Mouse (Mus musculus) embryonic facial prominence, embryonic 14.5 days (tissue): ENCODE measurements at regions not wholly inside any gene's neighbourhood (a gene's known extent, or its start where the extent isn't known, plus 50 kb on each side); places are given as distances from the start of the nearest gene placed in this dataset.

Experiments
- ATAC-seq: fragments of 200-750 bp; cut with Nextera tagmentation; 2 replicates; pipeline ENCODE4 v1.8.0; 2017; ENCODE audit warnings: low read depth, moderate number of reproducible peaks, moderate TSS enrichment
- DNase-seq: peaks from one replicate; pipeline ENCODE4 v3.0.0-alpha.2; 2015; ENCODE audit warnings: low spot score
- H3K27ac ChIP-seq: fragments of 300-500 bp; sonication (generic); replicated peaks from 2 replicates; pipeline ENCODE4 v1.5.1; 2014; ENCODE audit warnings: low read depth, mild to moderate bottlenecking, low read length, moderate library complexity
- H3K27me3 ChIP-seq: fragments of 300-500 bp; sonication (generic); replicated peaks from 2 replicates; pipeline ENCODE4 v1.6.1; 2014; ENCODE audit warnings: low read length; ENCODE audit not compliant: control insufficient read depth, insufficient read depth
- H3K36me3 ChIP-seq: fragments of 300-500 bp; sonication (generic); 2 replicates; pipeline ENCODE4 v1.6.1; 2014; ENCODE audit warnings: low read length, mixed read lengths; ENCODE audit not compliant: control insufficient read depth, insufficient read depth
- H3K4me1 ChIP-seq: fragments of 300-500 bp; sonication (generic); 2 replicates; pipeline ENCODE4 v1.6.1; 2014; ENCODE audit warnings: antibody characterized with exemption, low read length; ENCODE audit not compliant: control insufficient read depth, insufficient read depth
- H3K4me2 ChIP-seq: fragments of 300-500 bp; sonication (generic); 2 replicates; pipeline ENCODE4 v1.6.1; 2014; ENCODE audit warnings: low read depth, mild to moderate bottlenecking, low read length, moderate library complexity, mixed read lengths
- H3K4me3 ChIP-seq: fragments of 300-500 bp; sonication (generic); 2 replicates; pipeline ENCODE4 v1.5.1; 2014; ENCODE audit warnings: low read depth, mild to moderate bottlenecking, low read length
- H3K9ac ChIP-seq: fragments of 300-500 bp; sonication (generic); 2 replicates; pipeline ENCODE4 v1.6.1; 2014; ENCODE audit warnings: low read depth, mild to moderate bottlenecking, low read length, moderate library complexity, mixed read lengths
- H3K9me3 ChIP-seq: fragments of 300-500 bp; sonication (generic); 2 replicates; pipeline ENCODE4 v1.6.1; 2016; ENCODE audit warnings: low read length; ENCODE audit not compliant: control insufficient read depth
- WGBS: fragments of 180-500 bp; shearing (Covaris S2); extraction: QIAGEN DNeasy Blood & Tissue Kit; methylation state at CpG from one replicate; pipeline ENCODE4 v1.1.7; 2014; 5-methylcytosine and 5-hydroxymethylcytosine counted together

DNA sequence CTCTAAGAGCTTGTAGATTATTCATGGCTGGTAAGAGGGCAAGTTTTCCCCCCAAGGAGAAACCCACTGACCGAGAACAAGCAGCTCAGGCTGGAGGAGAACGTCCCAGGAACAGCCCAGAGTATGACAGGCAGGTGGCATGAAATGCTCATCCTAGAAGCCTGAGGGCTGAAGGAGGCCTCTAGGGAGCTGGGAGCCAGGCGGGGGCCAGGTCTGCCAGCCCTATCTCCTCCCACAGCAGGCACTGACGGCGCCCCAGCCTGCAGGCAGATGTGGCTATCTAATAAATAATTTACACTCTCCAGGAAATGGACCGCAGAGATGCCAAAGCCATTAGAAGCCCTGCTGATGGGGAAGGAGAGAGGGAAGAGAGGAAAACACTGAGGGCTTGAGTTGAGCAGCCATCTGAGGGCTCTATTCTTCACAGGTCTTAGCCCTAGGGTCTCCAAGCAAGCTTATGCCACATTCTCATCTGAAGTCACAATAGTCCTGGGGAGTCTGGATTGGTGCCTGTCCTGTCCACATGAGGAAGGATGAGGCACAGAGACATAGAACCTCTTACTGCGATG is 176.1 kb downstream of the Mycn start:
- no peak overlapping the region for H3K27ac ChIP-seq
- no peaks in the 10 kb centered on the region for H3K27me3 ChIP-seq
- H3K4me3 ChIP-seq = no peak overlapping the region
- no peak overlapping the region for H3K9ac ChIP-seq
- DNase-seq = no peak
- H3K36me3 ChIP-seq = no peaks in the 10 kb centered on the region
- no peak overlapping the region for H3K4me2 ChIP-seq
- H3K9me3 ChIP-seq = no peaks in the 10 kb centered on the region
- no peaks in the 10 kb centered on the region for H3K4me1 ChIP-seq
- peak; percentile 61; the same call in 1 of the 2 replicates for ATAC-seq
- WGBS = 56% methylated on average over 7 of the region's 7 CpGs

DNA sequence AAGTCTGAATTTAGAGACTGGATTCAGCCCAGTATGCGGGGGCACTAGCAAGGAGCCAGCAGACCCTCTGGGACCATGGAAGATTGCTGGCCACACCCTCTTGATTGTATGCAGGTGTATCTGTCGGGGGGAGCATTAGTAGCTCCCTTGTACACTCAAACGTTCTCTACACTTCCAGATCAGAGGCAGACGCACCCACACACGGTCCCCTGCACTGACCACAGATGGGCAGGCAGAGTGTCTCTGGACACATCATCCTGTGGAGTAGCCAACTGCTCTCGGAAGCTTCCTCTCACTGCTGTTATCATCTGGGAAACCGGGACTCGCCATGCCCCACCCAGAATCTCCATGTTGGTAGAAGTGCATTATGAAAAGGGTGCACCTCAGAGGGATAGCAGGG is 176.7 kb downstream of the Mycn start:
- Histone ChIP-seq H3K36me3 (no peaks in the 10 kb centered on the region), H3K4me3 (no peak overlapping the region), H3K27me3 (no peaks in the 10 kb centered on the region), H3K4me1 (no peaks in the 10 kb centered on the region), H3K27ac (no peak overlapping the region), H3K9ac (no peak overlapping the region), H3K4me2 (no peak overlapping the region), H3K9me3 (no peaks in the 10 kb centered on the region)
- ATAC-seq (no peak), DNase-seq (no peak)
- 46% methylated on average over 8 of the region's 8 CpGs for WGBS

DNA sequence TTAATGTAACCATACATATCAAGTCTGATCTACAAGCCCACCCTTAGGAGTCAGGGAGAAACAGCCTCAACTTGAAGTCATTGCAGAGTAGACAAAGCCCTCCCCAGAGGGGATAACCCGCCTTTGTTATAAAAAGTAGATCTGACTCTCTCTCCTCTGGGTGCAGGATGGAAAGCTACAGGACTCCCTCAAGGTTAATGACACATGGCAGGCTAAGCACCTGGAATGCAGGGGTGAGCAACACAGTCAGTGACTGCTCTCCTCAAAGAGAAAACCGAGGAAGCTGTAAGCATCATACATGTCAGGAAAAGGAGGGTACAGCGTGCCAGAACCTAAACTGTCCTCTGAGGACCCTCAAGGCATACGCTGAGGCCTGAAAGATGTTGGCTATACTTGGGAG is 177.1 kb downstream of the Mycn start:
- Histone ChIP-seq H3K4me2 (no peak overlapping the region), H3K4me3 (no peak overlapping the region), H3K9ac (no peak overlapping the region), H3K36me3 (no peaks in the 10 kb centered on the region), H3K27me3 (no peaks in the 10 kb centered on the region), H3K27ac (no peak overlapping the region), H3K9me3 (no peaks in the 10 kb centered on the region), H3K4me1 (no peaks in the 10 kb centered on the region)
- ATAC-seq (no peak), DNase-seq (no peak)
- WGBS = 70% methylated on average over 4 of the region's 4 CpGs

DNA sequence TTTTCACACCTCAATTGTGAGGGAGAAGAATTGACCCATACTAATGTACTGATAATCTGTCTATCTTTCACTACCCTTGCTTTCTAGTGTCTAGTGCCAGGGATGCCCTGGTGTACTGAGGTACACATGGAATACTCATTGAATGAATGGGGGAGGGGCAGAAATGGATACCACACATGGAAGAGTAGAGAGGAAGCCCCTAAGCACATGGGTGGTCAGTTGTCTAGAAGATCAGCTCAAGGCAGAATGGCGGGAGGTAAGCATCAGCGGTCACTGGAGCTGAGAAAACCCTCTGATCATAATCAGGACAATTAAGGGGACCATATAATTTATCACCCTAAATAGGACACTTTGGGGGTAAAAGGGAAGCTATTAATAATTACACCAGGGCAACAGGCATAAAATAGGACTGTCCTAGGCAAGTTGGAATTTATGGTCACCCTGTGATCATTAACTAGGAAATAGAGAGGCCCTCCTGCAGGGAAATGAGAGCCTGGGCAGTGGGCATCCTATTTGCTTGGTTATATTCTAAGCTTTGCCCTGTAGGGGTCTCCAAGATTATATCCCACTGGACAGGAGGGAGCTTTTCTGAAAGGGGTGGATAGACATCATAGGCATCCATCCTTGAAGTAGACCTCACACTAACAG is 185.3 kb downstream of the Mycn start:
- no peaks in the 10 kb centered on the region for H3K9me3 ChIP-seq
- DNase-seq (no peak), ATAC-seq (no peak)
- H3K4me1 ChIP-seq = no peaks in the 10 kb centered on the region
- no peak overlapping the region for H3K27ac ChIP-seq
- H3K4me2 ChIP-seq = no peak overlapping the region
- 89% methylated on average over 2 of the region's 2 CpGs for WGBS
- no peaks in the 10 kb centered on the region for H3K27me3 ChIP-seq
- no peaks in the 10 kb centered on the region for H3K36me3 ChIP-seq
- H3K4me3 ChIP-seq = no peak overlapping the region
- no peak overlapping the region for H3K9ac ChIP-seq

DNA sequence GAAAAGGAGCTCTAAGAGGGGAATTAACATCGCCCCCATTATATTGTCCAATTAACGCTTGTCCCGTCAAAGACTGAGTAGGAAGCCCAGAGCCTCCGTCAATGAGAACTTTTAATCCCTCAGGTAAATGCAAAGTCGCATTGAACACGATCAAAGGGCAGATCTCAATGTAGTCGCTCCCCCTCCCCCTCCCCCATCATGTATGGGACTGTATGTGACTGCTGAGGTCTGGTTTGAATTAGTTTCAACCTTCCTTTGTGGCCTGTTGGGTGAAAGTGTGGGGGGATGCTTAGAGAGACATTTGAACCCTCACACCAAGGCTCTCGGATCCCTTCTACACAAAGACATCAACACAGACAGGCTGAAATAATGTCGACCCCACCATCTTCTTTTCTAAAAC is 187.9 kb downstream of the Mycn start:
- H3K4me2 ChIP-seq = no peak overlapping the region
- no peak for DNase-seq
- WGBS = 31% methylated on average over 9 of the region's 9 CpGs
- no peaks in the 10 kb centered on the region for H3K4me1 ChIP-seq
- ATAC-seq = no peak
- no peak overlapping the region for H3K9ac ChIP-seq
- H3K4me3 ChIP-seq = no peak overlapping the region
- no peaks in the 10 kb centered on the region for H3K27me3 ChIP-seq
- no peaks in the 10 kb centered on the region for H3K9me3 ChIP-seq
- no peaks in the 10 kb centered on the region for H3K36me3 ChIP-seq
- no peak overlapping the region for H3K27ac ChIP-seq

DNA sequence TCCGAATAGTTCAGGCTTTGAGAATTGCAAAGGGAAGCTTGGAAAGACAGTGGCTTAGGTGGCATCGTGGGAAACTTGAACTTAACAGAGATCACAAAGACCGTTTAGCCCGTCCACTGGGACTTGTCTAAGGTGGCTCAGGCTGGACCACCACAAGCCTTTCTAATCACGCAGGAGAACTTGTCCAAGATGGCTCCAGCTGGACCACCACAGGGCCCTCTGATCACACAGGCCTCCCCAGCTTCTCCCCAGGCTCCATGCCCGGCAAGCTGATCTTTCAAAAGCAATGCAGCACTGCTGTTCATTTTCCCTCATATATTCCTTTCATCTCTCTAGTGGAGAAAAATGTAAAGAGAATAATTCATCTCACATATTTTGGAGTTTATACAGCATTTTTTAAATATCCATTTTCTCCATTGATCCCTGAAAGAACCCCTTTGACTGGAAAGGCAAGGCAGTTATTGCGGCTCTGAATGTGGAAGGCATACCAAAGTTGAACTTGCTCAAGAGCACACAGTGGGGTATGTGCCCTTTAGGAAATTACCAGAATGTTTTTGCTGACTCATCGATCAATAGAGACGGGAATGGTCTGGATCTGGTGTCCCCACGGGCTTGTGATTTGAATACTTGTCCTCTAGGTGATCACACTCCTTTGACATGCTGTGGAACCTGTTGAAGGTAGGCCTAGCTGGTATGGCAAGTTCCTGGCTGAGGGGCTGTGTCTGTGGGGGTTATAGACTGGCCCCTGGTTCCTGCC is 189.9 kb downstream of the Mycn start:
- no peaks in the 10 kb centered on the region for H3K9me3 ChIP-seq
- H3K9ac ChIP-seq = no peak overlapping the region
- ATAC-seq (no peak), DNase-seq (no peak)
- no peaks in the 10 kb centered on the region for H3K27me3 ChIP-seq
- H3K27ac ChIP-seq = no peak overlapping the region
- H3K36me3 ChIP-seq = no peaks in the 10 kb centered on the region
- no peak overlapping the region for H3K4me2 ChIP-seq
- 77% methylated on average over 10 of the region's 10 CpGs for WGBS
- no peaks in the 10 kb centered on the region for H3K4me1 ChIP-seq
- H3K4me3 ChIP-seq = no peak overlapping the region

DNA sequence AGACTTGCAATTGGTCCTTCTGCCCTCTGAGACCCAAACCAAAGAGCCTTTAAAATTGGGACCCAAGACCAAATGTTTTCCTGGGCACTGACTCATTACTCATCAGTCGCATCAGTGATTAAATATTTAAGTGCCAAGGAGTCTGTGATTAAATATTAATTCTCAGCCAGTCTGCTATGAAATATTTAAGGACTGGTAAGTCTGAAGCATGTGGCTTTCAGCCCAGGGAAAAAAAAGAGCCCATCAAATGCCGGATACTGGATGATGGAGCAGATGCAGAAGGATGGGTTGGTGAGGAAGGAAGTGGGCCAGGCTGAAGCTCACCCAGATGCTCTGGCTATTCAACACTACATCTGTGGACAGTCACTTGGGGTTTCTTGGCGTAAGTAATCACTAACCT is 192.0 kb downstream of the Mycn start:
- no peak overlapping the region for H3K4me3 ChIP-seq
- H3K9me3 ChIP-seq = no peaks in the 10 kb centered on the region
- H3K27me3 ChIP-seq = no peaks in the 10 kb centered on the region
- no peak overlapping the region for H3K27ac ChIP-seq
- H3K36me3 ChIP-seq = no peaks in the 10 kb centered on the region
- H3K4me2 ChIP-seq = no peak overlapping the region
- no peak for ATAC-seq
- WGBS = 82% methylated on average over 3 of the region's 3 CpGs
- no peak for DNase-seq
- no peaks in the 10 kb centered on the region for H3K4me1 ChIP-seq
- no peak overlapping the region for H3K9ac ChIP-seq

DNA sequence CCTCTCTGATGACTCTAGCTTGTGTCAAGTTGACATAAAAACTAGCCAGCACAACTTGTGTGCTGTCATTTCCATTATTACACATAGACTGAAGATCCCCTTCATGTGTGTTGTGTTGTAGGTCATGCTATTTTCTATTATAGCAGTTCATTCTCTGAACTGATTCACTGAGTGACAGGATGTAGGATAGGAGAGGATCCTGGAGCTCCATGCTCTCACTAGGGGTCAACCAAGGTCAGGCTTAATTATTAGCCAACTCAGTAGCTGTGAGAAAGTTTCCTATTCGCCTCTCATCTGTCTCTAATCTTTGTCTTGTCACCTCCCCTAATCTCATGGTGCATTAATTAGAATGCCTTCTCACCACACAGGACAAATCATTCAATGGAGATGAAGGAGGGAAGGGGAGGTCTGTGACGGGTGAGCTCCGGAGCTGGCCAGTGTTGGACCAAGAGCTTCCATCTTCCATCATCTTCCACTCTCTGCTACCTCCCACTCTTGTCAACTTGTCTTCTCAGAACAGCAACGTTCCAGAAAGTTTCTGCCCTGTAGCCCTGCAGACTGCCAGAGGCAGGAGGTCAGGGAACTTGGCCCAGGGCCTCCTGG is 194.8 kb downstream of the Mycn start:
- no peak for ATAC-seq
- Histone ChIP-seq H3K36me3 (no peaks in the 10 kb centered on the region), H3K27me3 (no peaks in the 10 kb centered on the region), H3K4me2 (no peak overlapping the region), H3K27ac (no peak overlapping the region), H3K9me3 (no peaks in the 10 kb centered on the region), H3K9ac (no peak overlapping the region), H3K4me3 (no peak overlapping the region), H3K4me1 (no peaks in the 10 kb centered on the region)
- DNase-seq = no peak
- 58% methylated on average over 4 of the region's 4 CpGs for WGBS
